Mouse (Mus musculus) layer of hippocampus, adult 9-11 months (tissue): ENCODE measurements around the gene Brsk2.

Experiments
- DNase-seq: peaks from one replicate; pipeline ENCODE4 v3.0.0; 2022

The Brsk2 gene

GRCm38 (mm10) chr7:142035048-142035811, 85.7 kb downstream of the Brsk2 start:
- no peak for DNase-seq

GRCm38 (mm10) chr7:142037553-142038170, 88.1 kb downstream of the Brsk2 start:
- DNase-seq, result peak; percentile 55

- no peak for DNase-seq
These were observed 91.2 kb downstream of the Brsk2 start for GRCm38 (mm10) chr7:142040756-142041155.

GRCm38 (mm10) chr7:142045344-142045743, 95.8 kb downstream of the Brsk2 start:
- no peak for DNase-seq

GRCm38 (mm10) chr7:142045932-142046331, 96.4 kb downstream of the Brsk2 start:
- DNase-seq, result no peak

GRCm38 (mm10) chr7:142050536-142050935, 101.0 kb downstream of the Brsk2 start:
- no peak for DNase-seq
